Mouse (Mus musculus) lung, embryonic 14.5 days (tissue): ENCODE data around the gene Hsp90aa1. TPM values are rescaled to one million over a fixed set of nuclear protein-coding genes. Genes with fewer than 3 reads are reported as not detected.

ENCODE experiments used
- ATAC-seq: fragments of 200-750 bp; cut with Nextera tagmentation; 2 replicates; pipeline ENCODE4 v1.8.0; 2017; ENCODE audit warnings: mild to moderate bottlenecking, moderate TSS enrichment, moderate library complexity; ENCODE audit not compliant: insufficient read depth
- DNase-seq: peaks from one replicate; pipeline ENCODE4 v3.0.0-alpha.2; 2015
- H3K27ac ChIP-seq: fragments of 300-500 bp; sonication (generic); 2 replicates; pipeline ENCODE4 v1.5.1; 2014; ENCODE audit warnings: low read depth, mild to moderate bottlenecking, moderate library complexity
- H3K27me3 ChIP-seq: fragments of 300-500 bp; sonication (generic); 2 replicates; pipeline ENCODE4 v1.6.1; 2014; ENCODE audit warnings: low read length, control low read depth; ENCODE audit not compliant: insufficient read depth
- H3K36me3 ChIP-seq: fragments of 300-500 bp; sonication (generic); 2 replicates; pipeline ENCODE4 v1.6.1; 2014; ENCODE audit warnings: control low read depth; ENCODE audit not compliant: insufficient read depth
- H3K4me1 ChIP-seq: fragments of 300-500 bp; sonication (generic); 2 replicates; pipeline ENCODE4 v1.6.1; 2014; ENCODE audit warnings: antibody characterized with exemption, control low read depth; ENCODE audit not compliant: insufficient read depth
- H3K4me2 ChIP-seq: fragments of 300-500 bp; sonication (generic); 2 replicates; pipeline ENCODE4 v1.6.1; 2014; ENCODE audit warnings: mild to moderate bottlenecking
- H3K4me3 ChIP-seq: fragments of 300-500 bp; sonication (generic); 2 replicates; pipeline ENCODE4 v1.5.1; 2014; ENCODE audit warnings: low read depth, low read length
- H3K9ac ChIP-seq: fragments of 300-500 bp; sonication (generic); 2 replicates; pipeline ENCODE4 v1.6.1; 2014
- H3K9me3 ChIP-seq: fragments of 300-500 bp; sonication (generic); 2 replicates; pipeline ENCODE4 v1.6.1; 2016; ENCODE audit warnings: low read depth, low read length, control low read depth
- CTCF ChIP-seq: IDR thresholded peaks from 2 replicates; pipeline ENCODE4 v1.5.1; 2016; ENCODE audit warnings: antibody characterized with exemption, low read depth
- WGBS: fragments of 180-500 bp; shearing (Covaris S2); extraction: QIAGEN DNeasy Blood & Tissue Kit; methylation state at CpG from one replicate; pipeline ENCODE4 v1.1.7; 2014; 5-methylcytosine and 5-hydroxymethylcytosine counted together
- microRNA-seq: library from miRNA; unstranded; fragments of <30 nt; microRNA quantifications from one replicate; pipeline ENCODE4, GENCODE M21; 2016; ENCODE audit warnings: borderline number of aligned reads
- polyA plus RNA-seq: library from polyadenylated mRNA; unstranded; fragments of >200 nt; fragmentation: Nextera tagmentation; extraction: Ambion mirVana; gene quantifications from 2 replicates; pipeline ENCODE4 v1.2.1, GENCODE M21; 2014

Hsp90aa1 gene
- polyA plus RNA-seq, 1 experiment from 2014 or later: 905 TPM

DNA sequence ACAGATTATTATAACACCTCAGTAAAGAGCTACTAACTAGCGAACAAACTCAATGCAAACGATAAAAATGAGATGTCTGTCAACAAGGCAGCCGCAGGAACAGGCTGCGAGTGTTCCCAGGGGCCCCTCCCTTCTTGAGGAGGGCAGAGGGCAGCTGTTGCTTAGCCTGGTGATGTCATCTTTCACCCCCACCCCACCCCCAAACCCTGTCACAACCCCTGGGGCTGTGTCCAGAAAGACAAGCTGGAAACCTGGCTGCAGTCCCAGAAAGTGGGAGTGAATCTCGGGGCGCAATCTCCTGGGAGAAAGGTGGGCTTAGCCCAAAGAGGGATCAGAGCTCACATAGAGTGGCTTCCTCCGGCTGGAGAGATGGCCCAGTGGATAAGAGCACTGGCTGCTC, 21.3 kb downstream of the Hsp90aa1 start:
- peak; percentile 46 for DNase-seq
- peak; percentile 62 for ATAC-seq
- H3K9me3 ChIP-seq: no peaks in the 10 kb centered on the region
- H3K4me1 ChIP-seq: no peaks in the 10 kb centered on the region
- H3K27me3 ChIP-seq: no peaks in the 10 kb centered on the region
- no peak overlapping the region for H3K4me3 ChIP-seq
- no peak overlapping the region for H3K27ac ChIP-seq
- H3K9ac ChIP-seq: no peak overlapping the region
- H3K36me3 ChIP-seq: no peaks in the 10 kb centered on the region
- WGBS: 25% methylated on average over 7 of the region's 7 CpGs
- H3K4me2 ChIP-seq: no peak overlapping the region
- TF ChIP-seq CTCF: no peak

DNA sequence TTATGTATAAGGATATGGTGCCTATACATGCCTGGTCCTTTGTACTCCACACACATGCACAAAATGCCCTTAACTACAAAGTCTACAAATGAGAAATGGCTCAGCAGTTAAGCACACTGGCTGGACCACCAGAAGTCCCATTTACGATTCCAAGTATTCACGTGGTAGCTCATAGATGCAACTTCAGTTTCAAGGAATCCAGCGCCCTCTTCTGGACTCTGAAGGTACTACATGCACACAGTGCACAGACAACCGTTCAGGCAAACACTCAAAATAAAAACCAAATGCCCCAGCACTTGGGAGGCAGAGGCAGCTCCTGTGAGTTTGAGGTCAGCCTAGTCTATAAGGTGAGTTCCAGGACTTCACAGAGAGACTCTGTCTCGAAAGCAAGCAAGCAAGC, 28.3 kb downstream of the Hsp90aa1 start:
- Histone ChIP-seq H3K27me3 (no peaks in the 10 kb centered on the region), H3K4me1 (no peaks in the 10 kb centered on the region), H3K36me3 (peaks cover 8% of the 10 kb centered on the region; the same call in 1 of the 2 replicates), H3K27ac (no peak overlapping the region), H3K9me3 (no peaks in the 10 kb centered on the region), H3K4me3 (no peak overlapping the region), H3K9ac (no peak overlapping the region), H3K4me2 (no peak overlapping the region)
- TF ChIP-seq CTCF: peak; percentile 65
- no peak for ATAC-seq
- WGBS: 49% methylated on average over 5 of the region's 5 CpGs
- peak; percentile 64 for DNase-seq

- H3K36me3 ChIP-seq: peaks cover 74% of the 10 kb centered on the region
- H3K27me3 ChIP-seq: no peaks in the 10 kb centered on the region
- DNase-seq (no peak), ATAC-seq (no peak)
- WGBS: 86% methylated on average over 13 of the region's 13 CpGs
- H3K9me3 ChIP-seq: no peaks in the 10 kb centered on the region
- H3K9ac ChIP-seq: no peak overlapping the region
- no peak overlapping the region for H3K4me3 ChIP-seq
- no peaks in the 10 kb centered on the region for H3K4me1 ChIP-seq
- TF ChIP-seq CTCF: 0 out of 2 replicates have a peak, but pooled peaks have one; percentile 16
- no peak overlapping the region for H3K4me2 ChIP-seq
- H3K27ac ChIP-seq: no peak overlapping the region
These were observed 35.0 kb downstream of the Hsp90aa1 start for GRCm38 (mm10) chr12:110667466-110668077.

- 94% methylated on average over 14 of the region's 14 CpGs for WGBS
- TF ChIP-seq CTCF: no peak
These were observed 40.8 kb downstream of the Hsp90aa1 start for GRCm38 (mm10) chr12:110661746-110662145.

GRCm38 (mm10) chr12:110651464-110651863, 51.1 kb downstream of the Hsp90aa1 start:
- 95% methylated on average over 17 of the region's 17 CpGs for whole genome bisulfite sequencing
- H3K9me3 ChIP-seq: no peaks in the 10 kb centered on the region
- no peak overlapping the region for H3K9ac ChIP-seq
- DNase-seq (no peak), ATAC-seq (no peak)
- no peak for TF ChIP-seq CTCF
- H3K4me3 ChIP-seq: no peak overlapping the region
- H3K27me3 ChIP-seq: no peaks in the 10 kb centered on the region
- peaks cover 96% of the 10 kb centered on the region for H3K36me3 ChIP-seq
- H3K4me1 ChIP-seq: no peaks in the 10 kb centered on the region
- H3K27ac ChIP-seq: no peak overlapping the region
- no peak overlapping the region for H3K4me2 ChIP-seq

More at GRCm38 (mm10) chr12:110661746-110662145, 40.8 kb downstream of the Hsp90aa1 start:
- Histone ChIP-seq H3K4me1 (no peaks in the 10 kb centered on the region), H3K9ac (no peak overlapping the region), H3K27ac (no peak overlapping the region), H3K36me3 (peaks cover 99% of the 10 kb centered on the region), H3K4me3 (no peak overlapping the region), H3K27me3 (no peaks in the 10 kb centered on the region), H3K4me2 (no peak overlapping the region), H3K9me3 (no peaks in the 10 kb centered on the region)
- DNase-seq (no peak), ATAC-seq (no peak)

DNA sequence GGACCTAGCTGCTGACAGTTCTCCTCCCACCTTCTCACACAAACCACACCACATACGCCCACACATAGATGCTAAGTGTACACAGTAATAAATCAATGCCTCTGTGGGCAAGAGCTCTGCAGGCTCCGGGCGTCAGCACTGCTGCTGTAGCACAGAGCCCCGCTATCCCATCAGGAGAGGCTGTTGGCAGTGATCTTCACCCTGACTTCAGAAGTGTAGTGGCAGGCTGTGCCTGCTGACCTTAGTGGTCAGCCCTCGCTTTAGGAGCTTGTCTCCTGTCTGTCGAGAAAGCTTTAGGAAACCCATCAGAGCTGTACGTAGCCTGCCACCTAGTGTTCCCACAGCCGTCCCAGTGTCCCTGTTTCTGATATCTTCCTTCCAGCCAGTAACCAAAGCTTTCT, 52.3 kb downstream of the Hsp90aa1 start:
- 73% methylated on average over 8 of the region's 8 CpGs for WGBS
- Histone ChIP-seq H3K36me3 (peaks cover 95% of the 10 kb centered on the region), H3K4me3 (no peak overlapping the region), H3K27ac (no peak overlapping the region), H3K27me3 (no peaks in the 10 kb centered on the region), H3K4me1 (no peaks in the 10 kb centered on the region), H3K9ac (no peak overlapping the region), H3K4me2 (no peak overlapping the region), H3K9me3 (no peaks in the 10 kb centered on the region)
- ATAC-seq (no peak), DNase-seq (no peak)
- no peak for TF ChIP-seq CTCF

Small RNA genes lying within 50 kb of the gene (microRNA-seq; reads per million reads assigned to microRNA genes)
- gene Gm27299: not detected

Other genes with a start within 250 kb of the Hsp90aa1 start
- 59.0 and 72.3 TPM in 2 replicates for gene Dync1h1, start 101.3 kb downstream of the Hsp90aa1 start, polyA plus RNA-seq
- gene 1700001K19Rik, start 20.1 kb downstream of the Hsp90aa1 start, polyA plus RNA-seq: 0.34 TPM in 1 of 2 replicates, not detected in the other
- gene Wdr20, start 35.2 kb upstream of the Hsp90aa1 start, polyA plus RNA-seq: 23.3 and 25.4 TPM in 2 replicates
- 5.8 and 5.9 TPM in 2 replicates for gene Mok, start 138.2 kb upstream of the Hsp90aa1 start, polyA plus RNA-seq
- gene Zfp839, start 147.5 kb upstream of the Hsp90aa1 start, polyA plus RNA-seq: 4.4 and 5.2 TPM in 2 replicates
- gene Cinp, start 186.4 kb upstream of the Hsp90aa1 start, polyA plus RNA-seq: 91.8 and 94.0 TPM in 2 replicates
- 4.0 and 5.2 TPM in 2 replicates for gene Tecpr2, start 186.5 kb upstream of the Hsp90aa1 start, polyA plus RNA-seq